Mouse (Mus musculus) erythroblast, adult 5-6 weeks (primary cell): ENCODE measurements around the gene Sntg2. TPM values are rescaled to one million over a fixed set of nuclear protein-coding genes. Genes with fewer than 3 reads are reported as not detected.

Source experiments
- ATAC-seq: replicated peaks from 2 replicates; pipeline ENCODE4 v1.8.0; 2016; ENCODE audit warnings: moderate number of reproducible peaks, mild to moderate bottlenecking, moderate TSS enrichment, inconsistent platforms; ENCODE audit not compliant: poor library complexity, low FRiP score, severe bottlenecking
- total RNA-seq, 2 experiments: library from RNA; stranded (forward) in 1 of 2; stranded (reverse) in 1 of 2; fragments of 150-400 nt in 1 of 2; fragments of 200-764, 138-1000 nt in 1 of 2; gene quantifications; 2 replicates each; pipeline versions ENCODE4 v1.2.3 to v1.2.4; 2015 to 2017; ENCODE audit warnings: low replicate concordance in 2 of 2

Sntg2 gene
- total RNA-seq, 2 experiments from 2014 or later: not detected

GRCm38 (mm10) chr12:30286888-30287573, 86.1 kb downstream of the Sntg2 start:
- no peak for ATAC-seq

DNA sequence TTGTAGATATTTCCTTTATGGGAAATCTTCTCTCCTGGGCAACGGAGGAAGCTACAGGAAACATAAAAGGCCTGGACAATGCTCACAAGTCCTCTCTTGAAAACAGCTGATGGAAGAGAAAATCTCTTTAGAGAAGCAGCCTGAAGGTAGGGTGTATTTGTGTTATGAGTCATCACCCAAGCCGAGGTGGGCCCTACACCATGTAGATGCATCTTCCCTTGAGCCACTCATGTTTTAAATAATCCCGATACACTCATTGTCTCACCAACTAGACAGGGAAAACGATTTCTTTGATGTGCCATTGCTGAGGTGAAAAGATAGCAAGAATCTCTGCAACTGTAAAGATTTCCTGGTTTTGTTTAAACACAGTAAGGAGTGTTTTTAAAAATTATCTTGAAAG, 89.4 kb downstream of the Sntg2 start:
- no peak for ATAC-seq

- no peak for ATAC-seq
Measured at GRCm38 (mm10) chr12:30272242-30272985, 100.8 kb downstream of the Sntg2 start.

GRCm38 (mm10) chr12:30264206-30264605, 109.0 kb downstream of the Sntg2 start:
- no peak for ATAC-seq

- ATAC-seq: no peak
Measured at GRCm38 (mm10) chr12:30261187-30261586, 112.0 kb downstream of the Sntg2 start.

DNA sequence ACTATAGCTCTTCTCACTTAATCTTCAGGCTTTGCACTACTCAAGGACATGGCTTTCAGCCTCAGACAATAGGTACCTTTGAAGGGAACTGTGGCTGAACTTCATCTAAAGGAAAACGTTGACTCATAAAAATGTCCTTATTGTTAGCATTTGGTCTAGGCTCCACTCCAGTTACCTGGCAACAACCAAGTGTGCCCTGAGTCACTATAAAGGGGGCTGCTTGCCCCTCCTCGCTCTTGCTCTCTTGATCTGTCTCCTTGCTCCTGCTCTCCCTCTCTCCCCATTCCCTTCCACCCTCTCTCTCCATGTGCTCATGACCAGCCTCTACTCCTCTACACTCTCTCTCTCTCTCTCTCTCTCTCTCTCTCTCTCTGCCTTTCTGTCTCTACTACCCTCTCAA, 114.5 kb downstream of the Sntg2 start:
- no peak for ATAC-seq

GRCm38 (mm10) chr12:30257664-30258063, 115.5 kb downstream of the Sntg2 start:
- no peak for ATAC-seq

- ATAC-seq: no peak
Measured at GRCm38 (mm10) chr12:30256207-30256606, 117.0 kb downstream of the Sntg2 start.

- no peak for ATAC-seq
Measured at GRCm38 (mm10) chr12:30254581-30254980, 118.6 kb downstream of the Sntg2 start.

DNA sequence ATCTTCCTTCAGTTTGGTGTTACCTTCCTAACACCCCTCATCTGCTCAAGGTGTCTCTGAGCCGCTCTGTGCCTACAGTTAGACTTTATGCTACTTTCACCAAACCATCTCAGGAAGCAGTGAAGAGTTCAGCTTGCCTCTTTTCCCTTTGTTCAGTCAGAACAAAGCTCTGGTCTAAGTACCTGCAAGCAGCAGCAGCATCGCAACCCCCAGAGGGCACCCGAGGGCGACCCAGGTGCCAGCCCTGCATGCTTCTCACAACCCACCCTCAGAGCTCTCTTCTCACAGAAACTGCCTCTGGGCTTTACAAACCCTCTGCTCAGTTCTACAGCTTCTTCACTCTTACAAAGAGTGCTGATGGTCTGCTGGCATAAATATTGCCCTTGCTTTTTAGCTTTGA, 120.8 kb downstream of the Sntg2 start:
- ATAC-seq: no peak

- no peak for ATAC-seq
Measured at GRCm38 (mm10) chr12:30251283-30251829, 121.8 kb downstream of the Sntg2 start.

DNA sequence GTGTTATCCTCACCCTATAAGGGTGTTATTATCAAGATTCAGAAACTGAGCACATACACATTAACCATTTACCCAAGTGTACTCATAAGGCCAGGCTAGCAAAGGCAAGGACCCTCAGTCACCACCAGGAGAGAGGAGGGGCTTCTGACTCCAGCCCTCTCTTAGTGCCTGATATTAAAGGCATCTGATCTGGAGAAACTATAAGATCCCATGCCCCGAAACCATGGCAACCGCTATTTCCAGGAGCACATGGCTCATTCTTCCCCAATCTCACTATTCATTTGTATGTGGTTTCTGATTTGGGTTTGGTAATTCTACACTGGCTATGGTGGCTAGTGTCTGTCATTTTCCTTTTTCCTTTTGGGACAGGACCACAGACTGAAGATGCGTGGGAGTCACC, 124.1 kb downstream of the Sntg2 start:
- no peak for ATAC-seq

GRCm38 (mm10) chr12:30246286-30246945, 126.8 kb downstream of the Sntg2 start:
- no peak for ATAC-seq

- no peak for ATAC-seq
Measured at GRCm38 (mm10) chr12:30244194-30244593, 129.0 kb downstream of the Sntg2 start.

DNA sequence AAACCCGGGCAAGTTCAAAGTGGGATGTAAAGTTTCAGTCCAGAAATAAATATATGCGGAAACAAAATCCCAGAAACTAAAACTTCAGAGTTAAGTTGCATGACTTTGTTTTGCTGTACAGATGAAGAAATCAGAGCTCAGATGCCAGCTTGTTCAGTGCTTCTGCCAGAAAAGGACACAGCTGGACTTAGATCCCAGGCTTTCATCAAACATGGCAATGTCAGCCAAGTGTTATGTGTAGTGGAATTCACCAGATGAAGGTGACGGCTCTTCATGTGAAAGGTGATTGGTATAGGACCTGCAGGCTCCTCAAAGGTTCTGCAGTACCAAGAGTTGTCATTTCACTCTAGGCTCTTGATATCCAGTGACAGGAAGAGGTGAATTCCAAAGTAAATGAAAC, 132.3 kb downstream of the Sntg2 start:
- no peak for ATAC-seq

GRCm38 (mm10) chr12:30234940-30235339, 138.2 kb downstream of the Sntg2 start:
- no peak for ATAC-seq

DNA sequence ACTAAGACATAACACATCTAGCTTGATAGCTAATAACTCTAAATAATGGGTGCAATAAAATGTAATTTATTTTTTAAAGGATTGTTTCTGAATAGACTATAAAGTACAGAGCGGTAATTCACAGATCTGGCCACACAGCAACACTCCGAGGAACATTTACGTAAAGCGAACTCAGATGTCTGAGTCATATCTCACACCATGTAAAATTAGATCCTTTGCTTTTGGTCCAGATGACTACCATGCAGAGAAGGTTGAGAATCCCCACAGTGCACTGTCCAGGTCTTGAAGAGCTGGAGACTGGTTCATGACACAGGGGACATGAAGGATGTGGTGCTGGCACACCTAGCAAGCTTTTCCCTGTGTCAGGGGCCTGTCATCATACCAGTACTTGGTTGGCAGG, 145.2 kb downstream of the Sntg2 start:
- no peak for ATAC-seq

GRCm38 (mm10) chr12:30226247-30226646, 146.9 kb downstream of the Sntg2 start:
- ATAC-seq: no peak

GRCm38 (mm10) chr12:30216762-30217441, 156.3 kb downstream of the Sntg2 start:
- ATAC-seq: no peak

DNA sequence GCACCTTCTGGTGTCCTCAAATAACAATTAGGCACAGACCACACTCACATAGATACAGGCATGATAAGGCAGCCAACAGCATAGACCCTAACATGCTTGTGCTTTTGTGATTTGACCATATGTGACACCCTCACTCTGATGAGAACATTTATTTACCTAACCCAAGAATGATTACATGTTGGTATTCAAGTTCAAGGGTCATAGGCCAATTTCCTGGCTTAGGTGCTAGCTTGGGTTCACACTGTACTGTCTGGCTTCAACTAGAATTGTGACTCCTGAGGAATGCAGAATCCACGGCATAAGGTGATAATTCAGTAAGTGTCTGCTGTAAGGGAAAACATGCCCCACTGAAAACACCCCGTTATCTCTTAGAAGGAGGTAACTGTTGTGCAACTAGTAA, 158.4 kb downstream of the Sntg2 start:
- ATAC-seq: no peak
